ENCODE assay signal across 8 mouse cellular contexts in the genomic region with DNA sequence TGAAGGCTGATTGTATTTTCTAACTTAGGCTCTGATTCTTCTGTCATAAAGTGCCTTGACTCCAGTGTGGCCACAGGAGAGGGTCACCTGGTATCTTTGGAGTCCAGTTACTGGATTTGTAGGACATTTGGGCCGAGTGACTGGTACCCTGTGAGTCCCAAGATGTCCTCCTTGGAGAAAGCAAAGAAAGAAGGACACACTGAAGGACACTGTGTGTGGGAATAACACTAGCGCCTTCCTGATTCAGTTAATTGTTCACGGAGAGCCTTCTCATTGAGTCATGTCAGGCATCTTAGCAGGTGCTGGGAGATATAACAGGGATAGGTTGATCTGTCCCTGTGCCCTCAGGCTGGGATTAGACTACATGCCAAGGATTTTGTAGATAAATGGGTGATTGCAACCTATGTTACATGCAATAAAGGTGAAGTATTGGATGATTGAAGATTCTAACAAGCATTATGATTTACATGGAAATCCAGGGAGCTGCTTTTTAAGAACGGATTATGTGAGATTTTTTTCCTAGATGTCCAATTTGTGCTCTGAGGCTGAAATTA. TPM values are rescaled to one million over a fixed set of nuclear protein-coding genes. Genes with fewer than 3 reads are reported as not detected.
A peak's percentile ranks its signal among the peaks of the same experiment; 100 is the strongest.
DNase-seq lines count a peak whose midpoint lies in the region; ATAC-seq lines count a peak whose summit lies in the region.

No protein-coding gene starts in this region.

- peaks cover 13 to 31% of the 10 kb centered on the region in 2 experiments; a peak in 3 of 4 replicates for H3K4me1 ChIP-seq in heart, embryonic 14.5 days (ENCODE audit: control insufficient read depth in 2 of 2, insufficient read depth in 2 of 2, low read length in 2 of 2)
- peaks cover 39% of the 10 kb centered on the region for H3K4me1 ChIP-seq in hindbrain, embryonic 10.5 days (replicated peaks)
- peaks cover 30% of the 10 kb centered on the region for H3K4me1 ChIP-seq in midbrain, embryonic 12.5 days

- WGBS in heart, embryonic 14.5 days = 28% methylated on average over 4 of the region's 4 CpGs
- WGBS in hindbrain, embryonic 10.5 days = 41% methylated on average over 4 of the region's 4 CpGs
- WGBS in midbrain, embryonic 12.5 days = 28% methylated on average over 4 of the region's 4 CpGs

- H3K9ac ChIP-seq in heart, embryonic 14.5 days (ENCODE audit: low read length) = peak overlapping the region; percentile 99
- peak overlapping the region; percentile 98 for H3K9ac ChIP-seq in midbrain, embryonic 12.5 days (replicated peaks)

- H3K27ac ChIP-seq in heart, embryonic 14.5 days (replicated peaks in 1 of 2; ENCODE audit: control insufficient read depth in 1 of 2, insufficient read depth in 1 of 2, low read depth in 2 of 2, low read length in 2 of 2) = peak overlapping the region; percentile 56 to 93; a peak in 3 of 4 replicates
- H3K27ac ChIP-seq in hindbrain, embryonic 10.5 days = peak overlapping the region; percentile 99
- 0 out of 2 replicates have a peak overlapping the region, but pooled peaks have one; percentile 98 for H3K27ac ChIP-seq in midbrain, embryonic 12.5 days (replicated peaks)

- no peak for DNase-seq in heart, postnatal 10 days
- peak; percentile 32 for DNase-seq in MN1 (ENCODE audit: low spot score)
- no peak for DNase-seq in hindbrain, embryonic 10.5 days (ENCODE audit: low spot score)
- no peak for DNase-seq in adrenal gland, postnatal 14 days
- DNase-seq in urinary bladder, postnatal 14 days (ENCODE audit: low spot score) = no peak
- DNase-seq in layer of hippocampus, adult 9-11 months = no peak

- peak overlapping the region; percentile 71 for H3K4me2 ChIP-seq in heart, embryonic 14.5 days (ENCODE audit: low read length)
- H3K4me2 ChIP-seq in midbrain, embryonic 12.5 days (replicated peaks) = peak overlapping the region; percentile 81

- H3K36me3 ChIP-seq in heart, embryonic 14.5 days (ENCODE audit: control insufficient read depth, insufficient read depth, low read length) = peaks cover 3% of the 10 kb centered on the region; the same call in 1 of the 2 replicates
- peaks cover 14% of the 10 kb centered on the region for H3K36me3 ChIP-seq in hindbrain, embryonic 10.5 days
- H3K36me3 ChIP-seq in midbrain, embryonic 12.5 days = peaks cover 9% of the 10 kb centered on the region

- no peaks in the 10 kb centered on the region for H3K27me3 ChIP-seq in heart, embryonic 14.5 days (ENCODE audit: control insufficient read depth, insufficient read depth, low read length)
- no peaks in the 10 kb centered on the region for H3K27me3 ChIP-seq in hindbrain, embryonic 10.5 days (ENCODE audit: insufficient read depth, poor library complexity, severe bottlenecking)
- H3K27me3 ChIP-seq in midbrain, embryonic 12.5 days = no peaks in the 10 kb centered on the region

- H3K4me3 ChIP-seq in heart, embryonic 14.5 days (ENCODE audit: control insufficient read depth in 1 of 2, insufficient read depth in 1 of 2, low read depth in 1 of 2, low read length in 2 of 2) = peak overlapping the region; percentile 93 to 98
- H3K4me3 ChIP-seq in hindbrain, embryonic 10.5 days = peak overlapping the region; percentile 98
- peak overlapping the region; percentile 95 for H3K4me3 ChIP-seq in midbrain, embryonic 12.5 days

- intact Hi-C loops in heart, postnatal 10 days (cut with DNase I) = no loop called here

- ATAC-seq in heart, embryonic 14.5 days (ENCODE audit: insufficient number of reproducible peaks, insufficient read depth, low FRiP score, low read depth) = no peak
- no peak for ATAC-seq in midbrain, embryonic 12.5 days (ENCODE audit: low FRiP score, low read depth)

- H3K9me3 ChIP-seq in heart, embryonic 14.5 days (ENCODE audit: control insufficient read depth, low read length) = no peaks in the 10 kb centered on the region
- H3K9me3 ChIP-seq in hindbrain, embryonic 10.5 days = no peaks in the 10 kb centered on the region
- H3K9me3 ChIP-seq in midbrain, embryonic 12.5 days = no peaks in the 10 kb centered on the region

RNA-seq across cellular contexts. Expression of a gene that starts 1.5 kb away (rescaled TPM):
- polyA plus RNA-seq in heart, embryonic 14.5 days (2014; fragmentation: Nextera tagmentation; extraction: Ambion mirVana) = 2.7 and 2.8 TPM in 2 replicates
- total RNA-seq in heart, postnatal 10 days (2021) = 1 to 10 TPM; 2.8 to 3.1 TPM
- 2.8 and 4.3 TPM in 2 replicates for polyA plus RNA-seq in hindbrain, embryonic 10.5 days (2016; fragmentation: Nextera tagmentation; extraction: Ambion mirVana)
- 3.6 and 3.8 TPM in 2 replicates for polyA plus RNA-seq in midbrain, embryonic 12.5 days (2016; fragmentation: Nextera tagmentation; extraction: Ambion mirVana)
- 3.1 and 3.6 TPM in 2 replicates for total RNA-seq in adrenal gland, postnatal 14 days (2021)

RNA-seq across cellular contexts. Expression of a gene that starts 1.7 kb away (rescaled TPM):
- polyA plus RNA-seq in heart, embryonic 14.5 days (2014; fragmentation: Nextera tagmentation; extraction: Ambion mirVana) = 82.5 and 83.1 TPM in 2 replicates
- total RNA-seq in heart, postnatal 10 days (2021) = 10 to 100 TPM; 11.3 to 14.4 TPM
- 62.1 and 74.8 TPM in 2 replicates for polyA plus RNA-seq in hindbrain, embryonic 10.5 days (2016; fragmentation: Nextera tagmentation; extraction: Ambion mirVana)
- polyA plus RNA-seq in midbrain, embryonic 12.5 days (2016; fragmentation: Nextera tagmentation; extraction: Ambion mirVana) = 92.1 and 92.8 TPM in 2 replicates
- total RNA-seq in adrenal gland, postnatal 14 days (2021) = 11.9 and 15.6 TPM in 2 replicates
